Mouse (Mus musculus) CH12.LX (cell line): ENCODE measurements around the gene Man2a1. TPM values are rescaled to one million over a fixed set of nuclear protein-coding genes. Genes with fewer than 3 reads are reported as not detected.

ENCODE experiments used
- DNase-seq: peaks from one replicate; pipeline ENCODE4 v3.0.0-alpha.2; 2013; ENCODE audit errors: extremely low read depth
- H3K27ac ChIP-seq: 2 replicates; pipeline ENCODE4 v1.5.1; 2012; ENCODE audit warnings: low read depth, mild to moderate bottlenecking, control low read depth, moderate library complexity; ENCODE audit not compliant: insufficient read depth
- H3K27me3 ChIP-seq: replicated peaks from 2 replicates; pipeline ENCODE3; 2012; ENCODE audit warnings: inconsistent platforms
- H3K36me3 ChIP-seq, 2 experiments: replicated peaks in 1 of 2; 2 replicates each; pipeline versions ENCODE3 to v1.6.1; 2012; ENCODE audit warnings: inconsistent platforms in 1 of 2, low read length in 1 of 2, mild to moderate bottlenecking in 1 of 2, mixed read lengths in 1 of 2, moderate library complexity in 1 of 2; ENCODE audit not compliant: control insufficient read depth in 1 of 2, insufficient read depth in 1 of 2
- H3K4me1 ChIP-seq, 2 experiments: 2 replicates each; pipeline ENCODE4 v1.6.1; 2012; ENCODE audit warnings: inconsistent platforms in 1 of 2, moderate library complexity in 1 of 2; ENCODE audit not compliant: insufficient read depth in 2 of 2, control insufficient read depth in 1 of 2
- H3K4me2 ChIP-seq: 2 replicates; pipeline ENCODE4 v1.6.1; 2012; ENCODE audit warnings: low read depth, mild to moderate bottlenecking, control low read depth; ENCODE audit not compliant: poor library complexity, insufficient read depth, severe bottlenecking
- H3K4me3 ChIP-seq, 3 experiments: fragments of 150-350 bp in 1 of 3; sonication (generic) in 1 of 3; replicated peaks in 1 of 3; 2 replicates each; pipeline versions ENCODE3 to v1.5.1; 2011 to 2012; ENCODE audit warnings: low read depth in 2 of 3, low read length in 2 of 3, mild to moderate bottlenecking in 2 of 3, moderate library complexity in 2 of 3, control low read depth in 1 of 3, improper control_type of control experiment in 1 of 3, inconsistent platforms in 1 of 3, mixed read lengths in 1 of 3; ENCODE audit not compliant: poor library complexity in 1 of 3
- H3K79me2 ChIP-seq: replicated peaks from 2 replicates; pipeline ENCODE4 v1.6.1; 2012; ENCODE audit warnings: mild to moderate bottlenecking, moderate library complexity; ENCODE audit not compliant: control insufficient read depth, poor library complexity, insufficient read depth, severe bottlenecking; ENCODE audit errors: extremely low read depth
- H3K9ac ChIP-seq: 2 replicates; pipeline ENCODE4 v1.6.1; 2012; ENCODE audit warnings: low read depth, mild to moderate bottlenecking, control low read depth, moderate library complexity; ENCODE audit not compliant: insufficient read depth
- H3K9me3 ChIP-seq: replicated peaks from 2 replicates; pipeline ENCODE3; 2012; ENCODE audit warnings: low read length, inconsistent platforms, mixed read lengths
- CHD1 ChIP-seq: IDR thresholded peaks from 2 replicates; pipeline ENCODE4 v1.6.1; 2012; ENCODE audit warnings: low read depth, low read length, improper control_type of control experiment, inconsistent platforms
- CHD2 ChIP-seq: IDR thresholded peaks from 2 replicates; pipeline ENCODE4 v1.6.1; 2011; ENCODE audit warnings: low read length, improper control_type of control experiment
- CTCF ChIP-seq, 2 experiments: IDR thresholded peaks in 1 of 2; conservative IDR thresholded peaks in 1 of 2; 2 replicates each; pipeline ENCODE4 v1.5.1; 2011 to 2012; ENCODE audit warnings: low read depth in 2 of 2, low read length in 2 of 2, improper control_type of control experiment in 1 of 2, inconsistent platforms in 1 of 2, mild to moderate bottlenecking in 1 of 2, moderate library complexity in 1 of 2
- E2F4 ChIP-seq: IDR thresholded peaks from 2 replicates; pipeline ENCODE4 v1.6.1; 2011; ENCODE audit warnings: low read depth, low read length, improper control_type of control experiment; ENCODE audit not compliant: insufficient replicate concordance
- ELF1 ChIP-seq: IDR thresholded peaks from 2 replicates; pipeline ENCODE4 v1.6.1; 2014; ENCODE audit warnings: low read depth, mild to moderate bottlenecking, inconsistent platforms, low read length, improper control_type of control experiment
- GABPA ChIP-seq: IDR thresholded peaks from 2 replicates; pipeline ENCODE4 v1.6.1; 2012; ENCODE audit warnings: low read depth, low read length, improper control_type of control experiment, inconsistent platforms; ENCODE audit not compliant: insufficient replicate concordance
- HCFC1 ChIP-seq: IDR thresholded peaks from 2 replicates; pipeline ENCODE4 v1.6.1; 2012; ENCODE audit warnings: low read depth, mild to moderate bottlenecking, inconsistent platforms, low read length, improper control_type of control experiment
- IRF4 ChIP-seq: IDR thresholded peaks from 2 replicates; pipeline ENCODE4 v1.6.1; 2014; ENCODE audit warnings: low read depth, mild to moderate bottlenecking, inconsistent platforms, low read length, improper control_type of control experiment
- JUN ChIP-seq: IDR thresholded peaks from 2 replicates; pipeline ENCODE4 v1.6.1; 2011; ENCODE audit warnings: low read depth, mild to moderate bottlenecking, low read length, improper control_type of control experiment, moderate library complexity; ENCODE audit not compliant: insufficient read depth
- MAFK ChIP-seq: IDR thresholded peaks from 2 replicates; pipeline ENCODE4 v1.6.1; 2011; ENCODE audit warnings: low read length, improper control_type of control experiment; ENCODE audit not compliant: insufficient replicate concordance
- MAX ChIP-seq: IDR thresholded peaks from 2 replicates; pipeline ENCODE4 v1.6.1; 2011; ENCODE audit warnings: low read length, improper control_type of control experiment
- MAZ ChIP-seq: IDR thresholded peaks from 2 replicates; pipeline ENCODE4 v1.6.1; 2012; ENCODE audit warnings: low read depth, mild to moderate bottlenecking, inconsistent platforms, low read length, improper control_type of control experiment, moderate library complexity
- MEF2A ChIP-seq: IDR thresholded peaks from 2 replicates; pipeline ENCODE4 v1.6.1; 2014; ENCODE audit warnings: low read depth, mild to moderate bottlenecking, inconsistent platforms, low read length, improper control_type of control experiment, borderline replicate concordance
- MXI1 ChIP-seq: IDR thresholded peaks from 2 replicates; pipeline ENCODE4 v1.6.1; 2011; ENCODE audit warnings: mild to moderate bottlenecking, low read depth, low read length, improper control_type of control experiment
- MYC ChIP-seq: IDR thresholded peaks from 2 replicates; pipeline ENCODE4 v1.6.1; 2011; ENCODE audit warnings: low read depth, mild to moderate bottlenecking, improper control_type of control experiment, low read length
- NELFE ChIP-seq: IDR thresholded peaks from 2 replicates; pipeline ENCODE4 v1.6.1; 2011; ENCODE audit warnings: low read depth, low read length, improper control_type of control experiment
- NRF1 ChIP-seq: IDR thresholded peaks from 2 replicates; pipeline ENCODE4 v1.6.1; 2014; ENCODE audit warnings: low read depth, mild to moderate bottlenecking, inconsistent platforms, low read length, improper control_type of control experiment, moderate library complexity
- PAX5 ChIP-seq: IDR thresholded peaks from 2 replicates; pipeline ENCODE4 v1.6.1; 2012; ENCODE audit warnings: low read length, inconsistent platforms, mixed read lengths
- POLR2A ChIP-seq: IDR thresholded peaks from 2 replicates; pipeline ENCODE4 v1.6.1; 2011; ENCODE audit warnings: low read depth, mild to moderate bottlenecking, improper control_type of control experiment, low read length
- POLR2AphosphoS2 ChIP-seq: IDR thresholded peaks from 2 replicates; pipeline ENCODE4 v1.6.1; 2011; ENCODE audit warnings: low read depth, low read length, improper control_type of control experiment
- RAD21 ChIP-seq: IDR thresholded peaks from 2 replicates; pipeline ENCODE4 v1.6.1; 2011; ENCODE audit warnings: low read depth, mild to moderate bottlenecking, low read length, improper control_type of control experiment, moderate library complexity
- RCOR1 ChIP-seq: conservative IDR thresholded peaks from 2 replicates; pipeline ENCODE4 v1.6.1; 2012; ENCODE audit warnings: low read depth, mild to moderate bottlenecking, inconsistent platforms, low read length, improper control_type of control experiment
- SMC3 ChIP-seq: IDR thresholded peaks from 2 replicates; pipeline ENCODE4 v1.6.1; 2011; ENCODE audit warnings: low read depth, low read length, improper control_type of control experiment
- TBP ChIP-seq: conservative IDR thresholded peaks from 2 replicates; pipeline ENCODE4 v1.6.1; 2011; ENCODE audit warnings: low read depth, low read length, improper control_type of control experiment
- UBTF ChIP-seq: IDR thresholded peaks from 2 replicates; pipeline ENCODE4 v1.6.1; 2012; ENCODE audit warnings: low read depth, mild to moderate bottlenecking, inconsistent platforms, low read length, improper control_type of control experiment, moderate library complexity
- USF2 ChIP-seq: conservative IDR thresholded peaks from 2 replicates; pipeline ENCODE4 v1.6.1; 2011; ENCODE audit warnings: low read depth, low read length, improper control_type of control experiment
- ZC3H11A ChIP-seq: IDR thresholded peaks from 2 replicates; pipeline ENCODE4 v1.6.1; 2012; ENCODE audit warnings: low read depth, mild to moderate bottlenecking, inconsistent platforms, low read length, improper control_type of control experiment
- ZKSCAN1 ChIP-seq: IDR thresholded peaks from 2 replicates; pipeline ENCODE4 v1.6.1; 2012; ENCODE audit warnings: low read depth, inconsistent platforms, low read length, improper control_type of control experiment, borderline replicate concordance
- ZMIZ1 ChIP-seq: IDR thresholded peaks from 2 replicates; pipeline ENCODE4 v1.6.1; 2012; ENCODE audit warnings: low read depth, mild to moderate bottlenecking, inconsistent platforms, low read length, improper control_type of control experiment
- dilution Hi-C: fragments of 300-500 bp; cut with MboI; formaldehyde crosslinking; loops from 2 replicates; pipeline ENCODE4 v1.14.3; 2020; ENCODE audit warnings: low sequenced_read_pairs; ENCODE audit not compliant: extremely low pct_unique_long_range_greater_than_20kb, extremely low pct_ligation_motif_present
- in situ Hi-C: fragments of 300-500 bp; cut with MboI; formaldehyde crosslinking; loops from 3 replicates; pipeline ENCODE4 v1.14.3; 2019; ENCODE audit warnings: low sequenced_read_pairs, low pct_ligation_motif_present, low pct_unique_long_range_greater_than_20kb, mixed read lengths
- polyA plus RNA-seq: library from polyadenylated mRNA; unstranded; fragments of >175 nt; gene quantifications from 2 replicates; pipeline ENCODE4 v1.2.1, GENCODE M21; 2012; ENCODE audit warnings: low read depth; ENCODE audit not compliant: insufficient read length
- total RNA-seq, 2 experiments: library from RNA; depleted of rRNA; stranded (reverse); fragments of 300-350 nt in 1 of 2; fragments of >200 nt in 1 of 2; gene quantifications; 2 replicates each; pipeline ENCODE4 v1.2.3; 2012 to 2014

Man2a1 gene
- total and polyA plus RNA-seq, 3 experiments, result 7.9 to 15.4 (median 11.9) TPM

GRCm38 (mm10) chr17:64577485-64577884 is 23.1 kb upstream of the Man2a1 start:
- H3K4me2 ChIP-seq, result no peak overlapping the region
- no peak for DNase-seq
- H3K4me1 ChIP-seq, result peaks cover 0 to 3% of the 10 kb centered on the region in 2 experiments; a peak in 3 of 4 replicates
- no peaks in the 10 kb centered on the region for H3K9me3 ChIP-seq
- in situ Hi-C loops (no loop called here), dilution Hi-C loops (no loop called here)
- H3K9ac ChIP-seq, result no peak overlapping the region
- TF ChIP-seq HCFC1 (no peak), MAFK (no peak), ZMIZ1 (no peak), E2F4 (no peak), ZKSCAN1 (no peak), JUN (no peak), UBTF (no peak), NELFE (no peak), PAX5 (no peak), MAZ (no peak), CHD1 (no peak), POLR2A (no peak), IRF4 (no peak), POLR2AphosphoS2 (no peak), TBP (no peak), MXI1 (no peak), CHD2 (no peak), SMC3 (no peak), ELF1 (no peak), CTCF (conservative IDR thresholded peaks at IDR 0.05 in 1 of 2, IDR thresholded peaks at IDR 0.05 in 1 of 2; ENCODE audit: low read depth in 2 of 2, low read length in 2 of 2) (no peak)
- H3K36me3 ChIP-seq, result no peaks in the 10 kb centered on the region
- no peaks in the 10 kb centered on the region for H3K27me3 ChIP-seq
- no peak overlapping the region for H3K4me3 ChIP-seq
- H3K79me2 ChIP-seq, result no peaks in the 10 kb centered on the region
- no peak overlapping the region for H3K27ac ChIP-seq

GRCm38 (mm10) chr17:64578346-64578745 is 22.2 kb upstream of the Man2a1 start:
- no peak overlapping the region for H3K9ac ChIP-seq

More at GRCm38 (mm10) chr17:64578346-64578745, 22.2 kb upstream of the Man2a1 start:
- dilution Hi-C loops, result no loop called here
- no peak overlapping the region for H3K4me3 ChIP-seq
- DNase-seq, result no peak
- peaks cover 0 to 3% of the 10 kb centered on the region in 2 experiments; a peak in 3 of 4 replicates for H3K4me1 ChIP-seq
- TF ChIP-seq ZC3H11A, result no peak
- TF ChIP-seq MXI1, result no peak
- TF ChIP-seq IRF4, result no peak
- no peak for TF ChIP-seq USF2
- TF ChIP-seq POLR2A, result no peak
- no peak for TF ChIP-seq ZMIZ1
- TF ChIP-seq MYC, result no peak
- TF ChIP-seq RAD21, result no peak
- TF ChIP-seq CHD1, result no peak
- TF ChIP-seq MAX, result no peak
- TF ChIP-seq HCFC1, result no peak
- TF ChIP-seq NRF1, result no peak
- TF ChIP-seq MEF2A, result no peak
- no peak for TF ChIP-seq GABPA
- no peak for TF ChIP-seq E2F4
- TF ChIP-seq ZKSCAN1, result no peak
- TF ChIP-seq MAFK, result no peak
- no peak for TF ChIP-seq RCOR1
- TF ChIP-seq, all 38 proteins: peak for 0
- in situ Hi-C loops, result no loop called here
- Histone ChIP-seq H3K79me2 (no peaks in the 10 kb centered on the region), H3K27me3 (no peaks in the 10 kb centered on the region), H3K27ac (no peak overlapping the region), H3K36me3 (no peaks in the 10 kb centered on the region), H3K9me3 (no peaks in the 10 kb centered on the region), H3K4me2 (no peak overlapping the region; the same call in 1 of the 2 replicates)
